Mouse (Mus musculus): ENCODE measurements around the gene Pah.

DNA sequence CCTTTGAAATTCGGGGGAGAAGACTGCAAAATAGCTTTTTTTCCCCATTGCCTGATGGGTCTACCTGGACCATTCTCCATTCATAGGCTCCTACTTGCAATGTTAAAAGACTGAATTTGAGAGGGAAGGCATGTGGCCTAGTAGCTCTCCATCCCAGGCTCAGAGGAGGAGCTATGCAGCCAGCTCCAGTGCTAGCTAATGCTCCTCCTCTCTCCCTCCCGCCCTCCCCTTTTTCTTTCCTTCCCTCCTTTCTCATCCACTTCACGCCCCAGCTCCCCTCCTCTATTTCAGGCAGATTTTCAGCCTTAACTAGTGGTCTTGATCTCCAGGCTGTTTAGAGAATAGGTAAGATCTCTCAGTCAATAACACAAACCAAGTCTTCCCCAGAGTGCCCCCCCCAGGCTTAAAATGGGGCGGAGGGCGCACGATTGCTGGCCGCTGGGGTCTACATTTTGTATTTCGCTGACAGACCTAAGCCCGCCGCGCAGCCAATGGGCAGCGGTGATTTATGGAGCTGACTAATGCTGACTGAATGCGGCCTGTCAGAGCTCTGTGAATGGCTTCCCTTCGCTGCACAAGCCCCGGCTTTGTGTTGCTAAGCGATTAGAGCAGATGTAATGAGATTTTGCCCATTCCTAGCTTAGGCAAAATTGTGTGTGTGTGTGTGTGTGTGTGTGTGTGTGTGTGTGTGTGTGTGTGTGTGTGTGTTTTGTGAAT, 33.0 kb upstream of the Pah start:
- no peak for TF ChIP-seq EP300 (IDR thresholded peaks at IDR 0.05)
- no peak for TF ChIP-seq CTCF (IDR thresholded peaks at IDR 0.05)

Data from lung, postnatal 0 days (tissue).